14 mouse cellular contexts compared by ENCODE assay signal in the genomic region with DNA sequence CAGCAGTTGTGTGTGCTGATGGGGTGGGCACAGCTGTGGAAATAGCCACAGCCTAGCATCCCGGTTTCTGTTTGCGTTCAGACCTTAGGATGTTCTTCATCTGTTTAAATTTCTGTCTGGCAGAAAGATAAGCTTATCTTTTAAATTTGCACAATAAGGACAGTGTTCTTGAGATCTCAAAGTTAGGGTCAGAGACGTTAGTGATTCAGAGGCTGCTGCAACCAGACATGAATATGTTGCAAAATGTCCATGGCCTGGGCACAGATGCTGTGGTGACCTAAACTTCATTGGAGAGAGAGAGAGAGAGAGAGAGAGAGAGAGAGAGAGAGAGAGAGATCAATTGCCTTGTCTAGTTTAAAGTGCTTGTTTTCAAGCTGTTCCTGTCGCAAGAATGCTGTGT. TPM values are rescaled to one million over a fixed set of nuclear protein-coding genes. Genes with fewer than 3 reads are reported as not detected.
"Had no signal": no experiment of that assay in that cellular context is flagged by ENCODE, and none has a peak within 500 bp of the region (broad histone marks: within the 10 kb centered on the region; RNA-seq: fewer than 3 reads in every experiment).

No protein-coding gene starts in this region.

- H3K27ac ChIP-seq: left cerebral cortex, adult 2 months; limb, embryonic 10.5 days; lung, embryonic 15.5 days; macrophage; midbrain, embryonic 10.5 days had no signal

- H3K9me3 ChIP-seq: limb, embryonic 10.5 days; lung, embryonic 15.5 days; midbrain, embryonic 10.5 days had no signal

- H3K27me3 ChIP-seq: lung, embryonic 15.5 days had no signal

- H3K4me2 ChIP-seq: lung, embryonic 15.5 days had no signal

- DNase-seq: kidney, adult 18-20 months; kidney, postnatal 10 days; kidney, postnatal 4 days; lung, postnatal 14 days; midbrain, embryonic 14.5 days; spleen, adult 18-20 months; thymus, adult 18-20 months; thymus, postnatal 14 days had no signal

- H3K36me3 ChIP-seq: limb, embryonic 10.5 days; lung, embryonic 15.5 days; midbrain, embryonic 10.5 days had no signal

- H3K4me1 ChIP-seq: lung, embryonic 15.5 days had no signal

- H3K4me3 ChIP-seq: left cerebral cortex, adult 2 months; limb, embryonic 10.5 days; lung, embryonic 15.5 days; midbrain, embryonic 10.5 days; myocyte had no signal

- H3K9ac ChIP-seq: lung, embryonic 15.5 days had no signal

RNA-seq across cellular contexts. Expression of gene St6galnac3, which starts 46.5 kb away (rescaled TPM):
- polyA plus RNA-seq: myocyte had no signal
